In the genomic region with DNA sequence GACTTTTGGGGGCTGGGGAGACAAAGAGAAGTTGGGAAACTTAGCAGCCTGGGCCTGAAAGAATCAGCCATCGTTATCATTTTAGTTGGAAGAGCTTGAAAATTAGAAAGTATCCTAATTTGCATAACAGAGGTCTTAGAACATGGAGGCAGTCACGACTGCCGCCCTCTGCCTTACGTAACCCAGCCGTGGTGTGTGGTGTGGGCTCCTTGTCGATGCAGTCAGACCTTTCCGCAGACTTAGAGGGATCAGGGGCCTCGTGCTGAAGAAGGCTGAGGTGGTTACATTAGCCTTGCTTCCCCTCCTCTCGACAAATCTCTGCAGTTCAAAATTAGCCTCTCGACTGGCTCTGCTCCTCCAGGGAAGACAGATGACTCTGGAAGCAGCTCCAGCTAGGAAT, we compare ENCODE assay signal across 8 mouse cellular contexts. TPM values are rescaled to one million over a fixed set of nuclear protein-coding genes. Genes with fewer than 3 reads are reported as not detected.
DNase-seq lines count a peak whose midpoint lies in the region; ATAC-seq and TF ChIP-seq lines count a peak whose summit lies in the region.

No protein-coding gene starts in this region.

- no peak overlapping the region for H3K4me3 ChIP-seq in intestine, embryonic 14.5 days (ENCODE audit: low read depth, low read length)
- H3K4me3 ChIP-seq in intestine, postnatal 0 days (ENCODE audit: low read depth, low read length) = no peak overlapping the region
- H3K4me3 ChIP-seq in embryonic facial prominence, embryonic 15.5 days (replicated peaks) = no peak overlapping the region

- no peak overlapping the region for H3K4me2 ChIP-seq in intestine, embryonic 14.5 days (ENCODE audit: low read length)
- no peak overlapping the region for H3K4me2 ChIP-seq in intestine, postnatal 0 days (replicated peaks; ENCODE audit: low read depth)
- no peak overlapping the region for H3K4me2 ChIP-seq in embryonic facial prominence, embryonic 15.5 days (replicated peaks)

- H3K4me1 ChIP-seq in intestine, embryonic 14.5 days (replicated peaks; ENCODE audit: control insufficient read depth, insufficient read depth, low read length) = peaks cover 10% of the 10 kb centered on the region
- no peaks in the 10 kb centered on the region for H3K4me1 ChIP-seq in intestine, postnatal 0 days (replicated peaks; ENCODE audit: control insufficient read depth, insufficient read depth, low read length)
- H3K4me1 ChIP-seq in embryonic facial prominence, embryonic 15.5 days = peaks cover 10% of the 10 kb centered on the region; the same call in 1 of the 2 replicates

- H3K36me3 ChIP-seq in intestine, embryonic 14.5 days (ENCODE audit: control insufficient read depth, insufficient read depth, low read length) = peaks cover 34% of the 10 kb centered on the region
- peaks cover 34% of the 10 kb centered on the region for H3K36me3 ChIP-seq in intestine, postnatal 0 days (ENCODE audit: control insufficient read depth, insufficient read depth)
- peaks cover 34% of the 10 kb centered on the region; the same call in 1 of the 2 replicates for H3K36me3 ChIP-seq in embryonic facial prominence, embryonic 15.5 days

- no peaks in the 10 kb centered on the region for H3K9me3 ChIP-seq in intestine, embryonic 14.5 days (ENCODE audit: control insufficient read depth, low read length)
- no peaks in the 10 kb centered on the region for H3K9me3 ChIP-seq in intestine, postnatal 0 days (ENCODE audit: control insufficient read depth)
- H3K9me3 ChIP-seq in embryonic facial prominence, embryonic 15.5 days (replicated peaks) = no peaks in the 10 kb centered on the region

- no peaks in the 10 kb centered on the region for H3K27me3 ChIP-seq in intestine, embryonic 14.5 days (replicated peaks; ENCODE audit: control insufficient read depth, insufficient read depth, low read length)
- H3K27me3 ChIP-seq in intestine, postnatal 0 days (replicated peaks; ENCODE audit: control insufficient read depth, insufficient read depth, low read length) = no peaks in the 10 kb centered on the region
- H3K27me3 ChIP-seq in embryonic facial prominence, embryonic 15.5 days = no peaks in the 10 kb centered on the region

- TF ChIP-seq CTCF in intestine, postnatal 0 days (IDR thresholded peaks at IDR 0.05; ENCODE audit: low read depth) = no peak

- ATAC-seq in intestine, embryonic 14.5 days (replicated peaks; ENCODE audit: low FRiP score, low TSS enrichment, low read depth) = no peak
- ATAC-seq in intestine, postnatal 0 days = no peak
- no peak for ATAC-seq in embryonic facial prominence, embryonic 15.5 days (ENCODE audit: insufficient number of reproducible peaks, low FRiP score, low TSS enrichment, low read depth)

- WGBS in intestine, embryonic 14.5 days = 54% methylated on average over 10 of the region's 10 CpGs
- 70% methylated on average over 10 of the region's 10 CpGs for WGBS in intestine, postnatal 0 days
- WGBS in embryonic facial prominence, embryonic 15.5 days = 58% methylated on average over 10 of the region's 10 CpGs

- 0 out of 2 replicates have a peak overlapping the region, but pooled peaks have one; percentile 16 for H3K27ac ChIP-seq in intestine, embryonic 14.5 days (ENCODE audit: low read depth)
- H3K27ac ChIP-seq in intestine, postnatal 0 days (ENCODE audit: low read depth, low read length) = no peak overlapping the region
- peak overlapping the region; percentile 66 for H3K27ac ChIP-seq in embryonic facial prominence, embryonic 15.5 days (replicated peaks)

- no peak overlapping the region for H3K9ac ChIP-seq in intestine, embryonic 14.5 days (ENCODE audit: low read length)
- H3K9ac ChIP-seq in intestine, postnatal 0 days (ENCODE audit: low read depth, low read length) = no peak overlapping the region
- no peak overlapping the region for H3K9ac ChIP-seq in embryonic facial prominence, embryonic 15.5 days

- no peak for DNase-seq in intestine, embryonic 14.5 days (ENCODE audit: low spot score)
- peak; percentile 32 for DNase-seq in ES-CJ7 (ENCODE audit: low read depth, low spot score)
- DNase-seq in layer of hippocampus, adult 9-11 months = peak; percentile 56
- no peak for DNase-seq in T-cell, adult 2 months (ENCODE audit: low spot score)
- no peak for DNase-seq in yolk sac, embryonic 10.5 days (ENCODE audit: low spot score)
- DNase-seq in thymus, postnatal 14 days = no peak

RNA-seq across cellular contexts. Expression of gene Coa7, which starts 10.9 kb away (rescaled TPM):
- polyA plus RNA-seq in intestine, embryonic 14.5 days (2014; fragmentation: Nextera tagmentation; extraction: Ambion mirVana) = 58.3 and 63.4 TPM in 2 replicates
- polyA plus RNA-seq in intestine, postnatal 0 days (2015; fragmentation: Nextera tagmentation; extraction: Ambion mirVana) = 83.6 and 91.4 TPM in 2 replicates
- 39.9 and 42.9 TPM in 2 replicates for polyA plus RNA-seq in embryonic facial prominence, embryonic 15.5 days (2015; fragmentation: Nextera tagmentation; extraction: Ambion mirVana)

RNA-seq across cellular contexts. Expression of gene Zyg11b, which starts 37.9 kb away (rescaled TPM):
- polyA plus RNA-seq in intestine, embryonic 14.5 days (2014; fragmentation: Nextera tagmentation; extraction: Ambion mirVana) = 14.1 and 15.9 TPM in 2 replicates
- polyA plus RNA-seq in intestine, postnatal 0 days (2015; fragmentation: Nextera tagmentation; extraction: Ambion mirVana) = 4.0 and 4.3 TPM in 2 replicates
- polyA plus RNA-seq in embryonic facial prominence, embryonic 15.5 days (2015; fragmentation: Nextera tagmentation; extraction: Ambion mirVana) = 10.7 and 11.5 TPM in 2 replicates

RNA-seq across cellular contexts. Expression of gene Shisal2a, which starts 44.3 kb away (rescaled TPM):
- polyA plus RNA-seq in intestine, embryonic 14.5 days (2014; fragmentation: Nextera tagmentation; extraction: Ambion mirVana) = 1.7 and 3.4 TPM in 2 replicates
- polyA plus RNA-seq in intestine, postnatal 0 days (2015; fragmentation: Nextera tagmentation; extraction: Ambion mirVana) = 0.50 and 0.55 TPM in 2 replicates
- polyA plus RNA-seq in embryonic facial prominence, embryonic 15.5 days (2015; fragmentation: Nextera tagmentation; extraction: Ambion mirVana) = 3.6 and 3.8 TPM in 2 replicates

Comparison
In these comparisons a context has a peak if more than half of its experiments do, and no peak if none do; other contexts are left out.
1. DNase-seq: peak in ES-CJ7 (single experiment) and layer of hippocampus, adult 9-11 months (single experiment); none in intestine, embryonic 14.5 days (single experiment), T-cell, adult 2 months (single experiment), yolk sac, embryonic 10.5 days (single experiment) and thymus, postnatal 14 days (single experiment).